Mouse (Mus musculus) urinary bladder, adult 18-20 months (tissue): ENCODE data around the gene Pfn3.
A peak's percentile ranks its signal among the peaks of the same experiment; 100 is the strongest.
"Not testable (repeated sequence)": the region's sequence is repeated elsewhere in the genome, so short reads cannot be mapped to it uniquely, and the experiment has no call there.

Experiments
- DNase-seq, 2 experiments: peaks; one replicate each; pipeline ENCODE4 v3.0.0; 2022; ENCODE audit warnings: low spot score in 2 of 2, mixed read lengths in 2 of 2

Pfn3 gene

DNA sequence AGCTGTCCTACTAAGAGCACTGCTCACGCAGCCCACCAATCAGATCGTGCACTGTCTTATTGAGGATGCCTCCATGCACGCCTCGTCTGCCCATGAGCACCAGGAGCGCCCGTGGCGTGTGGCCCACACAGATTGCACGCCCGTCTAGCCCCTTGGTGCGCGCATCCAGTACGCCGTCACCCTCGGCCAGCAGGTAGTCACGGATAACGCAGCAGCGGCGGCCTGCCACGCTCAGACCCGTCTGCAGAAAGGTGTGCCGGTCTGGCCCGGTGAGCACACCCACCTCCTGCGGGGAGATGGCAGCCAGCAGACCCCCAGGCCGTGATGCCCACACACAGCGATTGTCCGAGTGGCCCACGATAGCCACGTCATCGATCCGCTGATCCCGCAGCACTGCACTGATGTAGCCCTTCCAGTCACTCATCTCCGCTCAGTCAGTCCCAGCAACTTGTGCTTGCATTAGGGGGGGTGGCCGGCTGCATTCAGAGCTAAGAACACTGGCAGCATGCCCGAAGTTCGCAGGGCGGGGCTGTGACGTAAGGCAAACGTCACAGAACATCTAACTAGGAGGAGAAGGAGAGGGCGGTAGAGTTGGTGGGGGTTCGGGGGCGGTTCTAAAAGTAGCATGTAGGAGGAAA, at the start of gene Pfn3:
Gene Pfn3 (minus strand): TSS at position 490 of the 638 bp plus-strand sequence.
- DNase-seq = no peak

DNA sequence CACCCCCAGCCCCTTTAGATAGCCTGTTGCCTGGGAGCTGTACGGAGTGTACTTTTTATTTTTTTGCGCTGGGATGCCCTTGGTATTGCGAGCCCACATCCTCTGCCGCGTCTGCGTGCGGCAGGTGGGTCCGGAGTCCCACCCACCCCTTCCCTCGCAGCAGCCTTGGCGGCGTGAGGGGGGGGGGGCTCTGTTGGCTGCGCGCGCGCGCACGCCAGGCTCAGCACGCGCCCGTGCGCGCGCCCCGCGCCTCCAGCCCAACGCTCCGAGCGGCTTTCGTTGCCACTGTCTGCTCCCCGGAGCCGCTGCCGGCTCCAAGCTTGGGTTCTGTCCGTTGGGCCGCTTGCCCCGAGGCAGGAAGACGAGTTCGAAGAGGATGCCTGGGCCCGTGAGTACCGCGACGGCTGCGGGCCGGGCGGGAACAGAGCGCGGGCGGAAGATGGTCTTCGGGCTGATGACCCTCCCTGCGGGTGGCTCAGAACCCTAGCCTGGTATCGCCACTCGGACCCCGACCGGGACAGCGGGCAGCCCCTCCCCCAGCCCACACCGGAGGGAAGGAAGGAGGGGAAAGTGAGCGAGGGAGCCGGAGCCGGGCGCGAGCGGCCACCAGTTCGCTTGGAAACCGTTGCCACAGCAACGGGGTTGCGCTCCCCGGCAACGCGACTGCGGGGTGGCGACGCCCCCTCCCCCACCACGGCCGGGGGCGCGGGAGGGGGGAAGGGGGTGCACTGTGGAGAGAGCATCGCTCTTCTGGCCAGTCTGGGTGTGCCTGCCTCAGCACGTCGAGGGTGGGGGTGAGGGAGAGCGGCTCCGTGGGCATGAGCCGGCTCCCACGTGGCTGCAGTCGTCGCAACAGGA, 49.2 kb upstream of the Pfn3 start, which contains the start of gene Prr7:
Gene Prr7 (plus strand): TSS at position 241 of the 858 bp plus-strand sequence.
- DNase-seq = no peak

DNA sequence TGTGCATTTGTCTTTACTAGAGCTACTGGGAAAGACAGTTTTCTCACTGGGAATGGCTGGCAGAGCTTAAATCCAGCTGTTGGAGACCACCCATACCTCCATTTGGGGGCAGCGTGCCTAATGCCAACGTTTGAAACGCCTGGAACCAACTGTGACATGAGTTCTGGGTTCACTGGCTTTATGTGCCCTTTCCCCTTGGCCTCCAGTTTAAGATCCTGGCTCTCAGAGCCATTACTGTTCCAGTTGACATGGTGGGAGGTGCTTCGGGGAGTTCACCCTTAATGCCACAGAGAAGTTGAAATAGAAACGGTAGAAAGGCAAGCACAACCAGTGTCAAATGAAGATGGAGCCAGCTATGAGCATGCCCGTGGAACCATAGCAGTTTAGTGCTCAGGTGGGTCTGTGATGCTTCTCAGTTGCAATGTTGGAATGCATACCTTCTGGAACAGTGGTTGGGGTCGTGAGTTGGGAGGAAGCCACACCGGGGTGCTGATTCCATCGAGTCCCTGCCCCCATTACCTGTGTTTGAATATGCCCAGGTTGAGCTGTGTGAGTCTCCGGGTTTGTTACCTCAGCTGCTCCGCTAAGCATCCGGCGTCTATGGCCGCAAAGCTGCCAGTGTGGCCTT, 48.5 kb upstream of the Pfn3 start:
- no peak for DNase-seq

DNA sequence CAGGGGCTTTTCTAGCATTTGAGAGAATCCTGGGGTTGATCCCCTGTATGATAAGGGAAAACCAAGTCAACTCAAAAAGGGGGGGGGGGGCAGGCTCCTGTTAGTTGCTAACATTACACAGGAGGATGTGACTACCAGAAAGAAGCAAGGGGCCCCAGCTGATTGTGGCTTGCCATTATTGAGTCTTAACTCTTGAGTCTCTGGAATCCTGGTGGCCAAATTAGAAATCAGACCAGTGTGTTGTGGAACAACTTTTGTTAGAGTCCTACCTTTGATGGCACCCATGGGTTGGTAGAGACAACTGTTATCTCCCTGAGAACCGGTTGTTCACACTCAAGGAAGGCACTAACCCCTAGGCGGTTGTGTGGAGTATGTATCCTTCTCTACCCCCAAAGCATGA, 47.9 kb upstream of the Pfn3 start:
- no peak for DNase-seq

DNA sequence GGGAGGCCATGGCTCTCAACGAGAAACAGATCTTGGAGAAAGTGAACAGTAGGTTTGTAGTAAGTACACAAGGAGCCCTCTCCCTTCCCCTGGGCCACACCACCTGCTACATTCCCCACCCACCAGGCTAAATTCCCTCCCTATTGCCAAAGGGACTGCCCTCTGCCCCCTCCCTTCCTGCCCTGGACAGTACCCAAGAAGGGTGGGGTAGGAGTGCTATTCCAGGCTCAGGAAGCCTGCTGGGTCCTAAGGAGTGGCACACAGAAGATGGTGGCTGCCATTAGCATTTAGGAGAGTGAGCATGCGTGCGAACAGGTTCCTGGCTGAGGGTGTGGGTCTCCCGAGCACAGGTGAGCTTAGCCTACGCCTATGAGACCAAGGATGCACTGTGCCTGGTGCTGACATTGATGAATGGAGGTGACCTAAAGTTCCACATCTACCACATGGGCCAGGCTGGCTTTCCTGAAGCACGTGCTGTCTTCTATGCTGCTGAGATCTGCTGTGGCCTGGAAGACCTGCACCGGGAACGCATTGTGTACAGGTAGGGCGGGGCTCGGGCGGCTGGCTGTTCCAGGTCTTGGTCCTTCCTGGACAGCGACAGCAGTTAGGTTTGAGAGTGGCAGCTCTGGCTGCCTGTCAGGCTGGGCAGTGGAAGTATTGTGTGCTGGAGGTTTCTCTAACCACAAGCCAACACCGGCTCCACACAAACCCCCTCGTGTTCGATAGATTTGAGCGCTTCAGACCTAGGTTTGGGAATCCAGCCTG, 36.9 kb upstream of the Pfn3 start:
- DNase-seq = no peak

DNA sequence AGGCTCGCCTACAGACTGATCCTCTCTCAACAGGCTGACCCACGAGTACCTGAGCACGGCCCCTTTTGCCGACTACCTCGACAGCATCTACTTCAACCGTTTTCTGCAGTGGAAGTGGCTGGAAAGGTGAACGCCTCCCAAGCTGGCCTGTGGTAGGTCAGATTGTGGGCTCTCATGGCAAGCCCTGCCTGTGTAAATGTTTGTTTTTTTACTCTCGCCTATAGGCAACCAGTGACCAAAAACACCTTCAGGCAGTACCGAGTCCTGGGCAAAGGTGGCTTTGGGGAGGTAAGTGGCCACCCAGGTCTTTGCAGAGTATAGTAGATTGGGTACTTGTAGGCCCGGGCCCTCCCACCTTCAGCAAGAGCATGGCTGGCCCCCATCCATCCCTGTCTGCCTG, 36.3 kb upstream of the Pfn3 start:
- DNase-seq = no peak

DNA sequence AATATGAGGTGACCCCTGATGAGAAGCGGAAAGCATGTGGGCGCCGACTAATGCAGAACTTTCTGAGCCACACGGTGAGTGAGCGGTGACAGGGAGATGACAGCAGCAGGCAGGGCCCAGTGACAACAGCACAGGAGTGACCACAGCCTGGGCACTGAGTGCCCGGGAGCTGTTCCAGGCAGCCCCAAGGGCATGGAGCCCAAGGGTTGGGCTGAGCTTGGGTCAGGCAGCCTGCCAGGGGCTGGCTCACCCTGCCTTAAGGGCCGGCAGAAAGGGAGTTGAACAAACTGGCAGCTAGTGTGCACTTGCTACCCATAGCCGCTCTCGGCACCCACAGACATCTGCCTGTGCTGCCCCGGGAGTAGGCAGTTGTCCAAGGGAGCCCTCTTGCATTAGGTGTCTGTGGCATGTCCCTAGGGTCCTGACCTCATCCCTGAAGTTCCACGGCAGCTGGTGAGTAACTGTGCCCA, 35.5 kb upstream of the Pfn3 start:
- DNase-seq = no peak

DNA sequence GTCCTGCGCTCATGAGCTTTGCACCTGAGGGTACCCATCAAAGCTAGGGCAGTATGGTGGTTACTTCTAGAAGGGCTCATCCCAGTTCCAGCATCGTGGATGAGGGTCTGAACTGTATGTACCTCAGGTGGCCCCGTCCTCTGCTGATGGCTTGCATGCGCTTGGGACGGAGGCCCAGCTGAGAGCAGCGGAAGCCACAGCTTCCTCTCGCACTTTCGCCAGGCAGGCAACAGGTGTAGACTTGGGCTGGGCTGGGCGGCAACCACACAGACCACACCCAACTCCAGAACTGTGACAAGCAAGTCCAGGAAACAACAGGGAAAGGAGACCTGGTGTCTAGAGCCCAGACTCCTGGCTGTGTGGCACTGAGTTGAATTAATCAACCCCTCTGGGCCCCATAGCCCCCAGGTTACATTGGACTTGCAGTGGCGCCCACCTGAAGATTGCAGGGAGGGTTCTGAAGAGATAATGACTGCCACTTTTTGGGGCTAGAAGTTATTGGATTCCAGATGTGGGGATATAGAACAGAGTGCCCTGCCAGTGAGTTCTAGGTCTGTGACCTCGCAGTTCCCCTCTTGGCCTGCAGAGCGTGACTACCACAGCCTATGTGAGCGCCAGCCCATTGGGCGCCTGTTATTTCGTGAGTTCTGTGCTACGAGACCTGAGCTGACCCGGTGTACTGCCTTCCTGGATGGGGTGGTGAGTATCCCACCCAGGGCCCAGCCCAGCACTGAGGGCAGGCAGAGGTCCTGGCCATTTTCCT, 34.8 kb upstream of the Pfn3 start:
- no peak for DNase-seq

DNA sequence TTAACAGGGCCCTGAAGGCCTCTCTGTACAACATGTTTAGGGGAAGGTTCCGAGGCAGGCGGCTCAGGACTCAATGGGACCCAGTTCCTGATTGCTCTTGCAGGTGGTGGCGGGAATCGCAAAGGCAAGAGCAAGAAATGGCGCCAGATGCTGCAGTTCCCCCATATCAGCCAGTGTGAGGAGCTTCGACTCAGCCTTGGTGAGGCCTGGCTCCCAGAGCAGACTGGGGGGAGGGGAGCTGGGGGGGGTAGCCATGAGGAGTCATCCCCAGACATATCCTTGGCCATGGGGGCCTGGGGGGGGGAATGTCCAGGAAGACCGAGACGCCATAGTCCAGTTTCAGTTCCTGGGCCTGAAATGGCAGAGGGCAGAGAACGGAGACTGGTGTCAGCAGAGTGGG, 34.2 kb upstream of the Pfn3 start:
- DNase-seq = no peak

DNA sequence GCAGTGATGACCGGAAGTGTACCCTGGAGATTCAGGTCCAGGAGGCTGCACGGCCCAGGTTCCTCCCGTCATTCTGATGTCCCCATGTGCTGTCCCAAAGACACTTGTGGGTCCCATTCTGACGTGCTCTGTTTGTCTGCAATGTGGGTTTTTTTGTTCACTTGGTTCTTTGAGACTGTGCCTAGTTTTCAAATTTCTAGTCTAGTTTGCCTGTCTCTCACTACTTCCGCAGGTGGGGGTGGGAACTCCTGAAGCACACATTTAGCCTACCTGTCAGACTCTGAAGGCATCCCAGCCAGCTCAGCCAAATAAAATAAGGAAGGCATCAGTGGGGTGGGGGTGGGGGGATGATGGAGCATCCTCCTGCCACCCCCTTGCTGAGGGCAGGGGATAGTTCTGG, 33.1 kb upstream of the Pfn3 start:
- no peak for DNase-seq

DNA sequence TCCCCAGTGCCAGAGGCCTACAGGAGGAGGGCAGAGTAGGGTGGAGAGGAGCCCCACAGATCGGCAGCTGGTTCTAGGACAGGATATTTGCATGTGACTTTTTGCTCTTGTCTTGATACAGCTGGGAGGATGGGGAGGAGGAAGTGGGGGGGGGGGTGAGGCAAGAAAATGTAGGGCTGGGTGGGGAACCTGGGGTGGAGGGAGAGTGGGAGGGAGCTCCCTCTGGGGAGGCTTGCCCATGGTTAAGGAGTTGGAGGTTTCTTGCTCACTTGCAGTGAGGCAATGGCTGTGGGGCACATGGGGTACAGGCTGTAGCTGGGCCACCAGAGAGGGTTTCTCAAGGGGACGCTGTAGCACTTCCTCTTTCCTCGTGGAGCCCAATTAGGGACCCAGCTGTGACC, 32.5 kb upstream of the Pfn3 start:
- no peak for DNase-seq

DNA sequence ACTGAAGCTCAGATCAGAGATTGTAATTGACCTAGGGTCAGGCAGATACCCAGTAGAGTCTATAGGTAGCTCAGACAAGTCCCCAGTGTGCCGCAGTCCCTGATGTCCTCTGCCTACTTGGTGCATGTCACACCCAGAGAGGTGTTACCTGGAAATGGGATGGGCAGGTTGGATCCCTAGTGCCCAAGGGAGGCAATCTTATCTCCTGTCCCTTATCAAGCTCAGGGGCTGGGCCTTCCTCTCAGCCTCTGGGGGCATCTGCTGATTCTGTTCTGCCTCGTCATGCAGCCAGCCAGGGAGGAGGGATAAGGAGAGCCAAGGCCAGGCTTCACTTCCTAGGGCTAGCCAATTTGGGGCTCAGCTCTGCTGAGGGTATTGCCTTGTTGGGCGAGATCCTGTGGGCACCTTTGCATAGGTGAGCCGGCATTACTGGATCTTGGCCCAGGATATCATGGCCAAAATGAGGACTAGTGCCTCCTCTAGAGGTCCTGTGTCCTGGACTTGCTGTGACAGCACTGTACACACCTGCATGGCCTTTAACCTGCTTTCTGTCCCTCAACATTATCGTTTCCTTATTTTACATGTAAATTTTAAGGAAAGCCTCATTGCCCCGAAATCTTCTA, 31.6 kb upstream of the Pfn3 start:
- DNase-seq = no peak

DNA sequence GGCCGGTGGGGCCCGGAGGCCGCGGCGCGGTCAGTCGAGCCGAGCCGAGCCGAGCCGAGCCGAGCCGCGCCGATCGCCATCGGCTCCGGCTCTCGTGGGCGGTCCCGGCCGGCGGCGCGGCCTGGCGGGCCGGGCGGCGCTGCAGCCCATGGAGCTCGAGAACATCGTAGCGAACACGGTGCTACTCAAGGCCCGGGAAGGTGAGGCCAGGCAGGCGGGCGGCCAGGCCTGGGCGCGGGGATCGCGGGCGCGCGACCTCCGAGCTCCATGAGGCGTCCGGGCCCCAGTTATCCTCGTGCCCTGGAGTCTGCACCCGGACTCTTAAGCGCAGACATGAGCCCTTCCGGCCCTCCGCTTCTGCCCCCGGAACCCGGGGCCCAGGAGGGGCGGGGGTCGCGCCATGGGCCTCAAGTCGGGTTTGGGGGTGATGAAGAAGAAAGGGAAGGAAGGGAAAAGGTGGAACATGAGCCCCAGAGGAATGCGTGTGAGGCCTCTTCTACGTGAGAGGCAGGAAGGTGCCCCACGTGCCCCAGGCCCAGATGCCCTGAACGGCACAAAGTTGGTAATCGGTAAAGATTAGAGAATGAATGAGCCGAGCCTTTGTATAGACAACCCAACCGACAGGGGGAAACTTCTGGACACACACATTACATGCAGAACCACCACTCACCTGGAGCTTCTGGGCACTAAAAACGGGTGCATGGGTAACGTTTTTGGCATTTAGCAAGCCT, 30.5 kb upstream of the Pfn3 start:
- no peak for DNase-seq

DNA sequence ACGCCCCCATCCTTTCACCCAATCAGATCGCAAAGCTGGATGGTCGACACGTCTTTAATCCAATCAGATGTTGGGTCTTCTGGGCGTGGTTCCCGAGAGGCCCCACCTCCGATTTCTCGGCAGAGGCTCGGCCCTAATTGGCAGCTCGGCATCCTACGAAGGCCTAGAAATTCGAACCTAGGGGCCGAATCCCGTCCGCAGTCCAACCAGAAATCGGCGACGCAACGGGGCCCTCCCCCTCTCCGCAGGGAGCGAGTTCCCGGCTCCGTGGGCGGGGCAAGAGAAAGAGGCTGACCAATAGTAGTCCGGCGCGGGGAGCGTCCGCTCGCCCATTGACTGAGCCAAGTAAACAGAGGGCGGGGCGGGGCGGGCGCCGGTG, 29.9 kb upstream of the Pfn3 start, which contains the start of gene Grk6:
Gene Grk6 (plus strand): TSS at position 136 of the 379 bp plus-strand sequence.
- DNase-seq = peak; percentile 99 to 100

DNA sequence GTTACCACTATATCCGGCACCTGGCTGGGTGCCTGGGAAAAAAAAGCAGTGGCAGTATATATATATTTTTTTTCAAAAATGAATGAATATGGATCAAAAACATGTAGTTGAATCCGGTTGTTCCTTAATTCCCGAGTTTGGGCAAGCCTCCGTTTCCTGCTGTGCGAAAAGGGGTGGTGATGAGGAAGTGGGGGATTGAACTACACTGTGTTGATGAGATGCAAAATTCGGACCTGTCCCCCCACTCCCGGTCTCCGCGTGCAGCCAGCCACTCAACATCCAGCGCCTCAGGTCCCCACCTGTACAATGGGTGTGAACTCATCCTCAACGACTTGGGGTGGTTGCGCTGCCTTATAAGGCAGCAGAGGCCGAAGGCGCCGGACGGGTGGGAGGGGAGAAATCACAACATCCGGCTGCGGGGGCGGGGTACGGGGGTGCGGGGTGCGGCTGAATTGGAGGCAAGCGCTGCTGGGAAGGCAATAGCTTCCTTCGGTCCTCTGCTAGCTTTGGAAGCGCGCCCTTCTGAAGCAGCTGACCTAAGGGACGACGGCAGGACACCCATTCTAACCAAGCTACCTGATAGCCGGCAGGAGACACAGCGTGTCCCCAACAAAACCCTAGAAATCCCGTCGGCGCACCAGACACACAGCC, 29.4 kb upstream of the Pfn3 start:
- no peak for DNase-seq

DNA sequence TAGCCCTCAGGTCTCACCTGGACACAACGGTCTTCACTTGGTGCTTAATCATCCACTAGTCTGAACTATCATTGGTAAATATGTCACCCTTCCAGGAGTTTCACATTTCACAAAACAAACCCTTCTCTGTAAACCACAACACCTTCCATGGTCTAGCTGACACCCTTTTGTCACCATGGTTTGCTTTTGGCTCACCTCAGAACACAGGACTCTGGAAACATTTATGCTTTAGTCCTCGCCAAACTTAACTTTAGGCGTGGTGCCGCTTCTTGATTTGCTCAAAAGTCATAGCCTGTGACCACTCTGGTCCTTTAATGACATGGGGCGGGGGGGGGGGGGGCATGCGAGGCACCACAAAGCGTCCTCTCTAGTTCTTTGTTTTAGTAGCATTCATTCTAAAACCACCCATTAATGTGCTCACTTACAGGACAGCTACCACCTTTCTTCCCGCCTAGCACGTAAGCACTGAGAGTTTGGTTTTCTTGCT, 28.8 kb upstream of the Pfn3 start:
- DNase-seq = no peak

DNA sequence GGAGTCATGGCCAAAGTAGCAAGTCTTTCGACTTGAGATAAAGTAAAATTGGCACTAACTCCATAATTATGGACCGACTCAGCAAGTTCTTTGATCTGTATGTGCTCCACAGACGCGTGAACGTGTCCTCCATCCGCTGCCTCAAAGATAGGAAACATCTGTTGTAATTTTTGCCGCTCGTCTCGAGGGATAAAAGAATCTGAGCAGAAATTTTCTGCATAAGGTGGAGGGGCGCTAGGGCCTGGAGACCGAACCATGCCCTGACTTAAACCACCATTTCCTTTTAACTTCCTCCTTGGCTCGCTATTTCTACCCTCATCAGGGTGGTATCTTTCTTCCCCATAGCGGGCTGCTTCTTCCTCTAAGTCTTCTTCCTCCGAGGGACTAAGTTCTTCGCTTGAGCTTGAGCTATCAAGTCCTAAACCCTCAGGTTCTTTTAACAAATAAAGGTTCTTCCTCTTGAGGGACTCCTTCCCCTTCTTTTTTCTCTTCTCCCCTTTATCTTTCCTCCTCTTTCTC, 22.1 kb upstream of the Pfn3 start:
- DNase-seq = not testable (repeated sequence)

DNA sequence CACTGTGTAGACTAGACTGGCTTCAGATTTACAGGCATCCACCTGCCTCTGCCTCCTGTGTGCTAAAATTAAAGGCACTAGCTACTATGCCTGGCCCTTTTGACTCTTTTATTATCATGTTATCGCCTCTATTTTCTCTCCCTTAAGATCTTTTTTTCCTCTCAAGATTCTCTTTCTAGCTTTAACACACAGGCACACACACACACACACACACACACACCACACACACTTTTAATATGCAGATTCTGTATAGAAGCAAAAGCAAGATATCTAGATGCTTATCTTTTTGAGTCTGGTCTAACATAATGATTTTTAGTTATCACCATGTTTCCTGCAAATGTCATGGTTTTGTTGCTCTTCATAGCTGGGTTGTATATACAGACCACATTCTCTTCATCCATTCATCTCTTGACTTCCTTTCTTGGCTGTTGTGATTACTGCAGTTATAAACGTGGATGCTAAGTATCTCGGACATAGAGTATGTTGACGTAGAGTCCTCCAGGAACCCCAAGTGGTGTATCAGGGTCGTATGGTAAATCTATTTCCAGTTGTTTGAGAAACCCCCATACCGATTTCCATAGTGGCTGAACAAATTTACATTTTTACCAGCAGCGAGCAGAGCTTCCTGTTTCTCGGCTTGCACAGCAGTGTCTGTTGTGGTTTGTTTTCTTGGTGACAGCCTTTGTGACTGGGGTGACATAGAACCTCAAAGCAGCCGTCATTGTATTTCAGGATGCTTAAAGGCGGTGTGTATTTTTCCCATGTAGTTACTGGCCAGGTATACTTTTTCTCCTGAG, 17.1 kb upstream of the Pfn3 start:
- DNase-seq = no peak
